Mouse (Mus musculus) liver, embryonic 14.5 days (tissue): Measurements from ENCODE around the gene Ccnd1.

Experiments used
- CTCF ChIP-seq: IDR thresholded peaks from 2 replicates; pipeline ENCODE4 v1.5.1; 2016; ENCODE audit warnings: antibody characterized with exemption, low read depth, control low read depth
- EP300 ChIP-seq: IDR thresholded peaks from 2 replicates; pipeline ENCODE4 v1.6.1; 2016; ENCODE audit warnings: antibody characterized with exemption, low read depth

DNA sequence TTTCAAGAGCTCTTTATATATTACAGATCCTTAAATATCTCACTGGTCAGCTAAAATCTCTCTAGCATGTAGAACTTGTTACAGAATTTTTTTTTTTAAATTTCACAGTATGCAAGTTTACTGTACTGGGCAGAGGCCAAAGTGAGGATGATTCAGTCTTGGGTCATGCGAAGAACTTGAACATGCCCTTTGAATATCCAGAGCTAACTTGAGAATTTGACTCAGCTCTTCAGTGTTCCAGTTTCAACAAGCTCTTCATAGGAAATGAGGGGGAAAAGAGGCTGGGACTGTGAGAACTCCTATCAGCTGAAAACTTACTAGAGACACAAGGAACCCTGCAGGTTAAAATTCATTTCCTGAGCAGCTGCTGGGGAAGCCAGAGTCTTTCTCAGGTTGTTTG lies 24.2 kb upstream of the Ccnd1 start:
- TF ChIP-seq CTCF (no peak), EP300 (no peak)
